Mouse (Mus musculus): ENCODE results near the gene Ryr3. TPM values are rescaled to one million over a fixed set of nuclear protein-coding genes. Genes with fewer than 3 reads are reported as not detected.

Gene Ryr3
- polyA plus RNA-seq, 1 experiment from 2014 or later: 0.01 TPM

DNA sequence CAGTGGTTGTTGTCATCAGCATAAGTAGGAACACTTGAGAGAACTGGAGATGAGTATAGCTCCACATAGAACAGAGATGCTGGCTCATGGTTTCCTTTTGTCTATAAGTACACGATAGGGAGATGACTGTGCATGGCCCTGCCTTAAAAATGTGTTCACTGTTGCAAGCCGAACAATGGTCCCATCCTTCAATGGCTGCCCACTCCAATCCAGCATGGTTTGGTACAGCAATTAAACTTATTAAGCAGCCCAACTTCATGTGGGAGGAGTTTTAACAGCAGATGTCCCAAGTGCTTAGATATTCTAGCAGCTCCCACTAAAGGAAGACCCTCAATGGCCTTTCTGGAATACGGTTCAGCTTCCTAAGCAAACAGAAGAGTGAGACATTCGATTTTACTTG, 456.2 kb downstream of the Ryr3 start:
- H3K36me3 ChIP-seq: no peaks in the 10 kb centered on the region
- no peaks in the 10 kb centered on the region for H3K4me1 ChIP-seq
- WGBS (ENCODE audit: insufficient replicate concordance): 57% methylated on average over 4 of the region's 4 CpGs
- no peak overlapping the region for H3K27ac ChIP-seq
- no peak for ATAC-seq
- no peak overlapping the region for H3K9ac ChIP-seq
- no peak overlapping the region for H3K4me3 ChIP-seq
- H3K27me3 ChIP-seq (replicated peaks): no peaks in the 10 kb centered on the region
- H3K4me2 ChIP-seq: no peak overlapping the region
- no peaks in the 10 kb centered on the region for H3K9me3 ChIP-seq (replicated peaks)

DNA sequence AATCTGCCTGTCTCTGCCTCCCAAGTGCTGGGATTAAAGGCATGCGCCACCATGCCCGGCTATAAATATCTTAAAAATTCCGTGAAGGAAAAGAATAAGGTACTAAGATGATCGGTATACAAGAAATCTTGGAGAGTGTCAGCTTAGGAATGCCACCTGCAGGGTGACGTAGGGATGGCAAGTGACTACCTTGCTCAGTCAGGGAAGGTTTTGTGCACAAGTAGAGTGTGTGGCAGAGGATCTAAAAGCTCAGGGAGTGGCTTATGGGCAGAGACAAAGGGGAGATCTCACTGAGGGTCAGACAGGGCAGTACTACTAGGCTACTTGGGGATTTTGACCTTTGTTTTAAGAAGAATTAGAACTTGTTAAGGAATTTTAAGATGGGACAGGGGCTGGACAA, 457.2 kb downstream of the Ryr3 start:
- Histone ChIP-seq H3K4me2 (no peak overlapping the region), H3K36me3 (no peaks in the 10 kb centered on the region), H3K4me1 (no peaks in the 10 kb centered on the region), H3K4me3 (no peak overlapping the region), H3K27ac (no peak overlapping the region), H3K9ac (no peak overlapping the region), H3K27me3 (replicated peaks) (no peaks in the 10 kb centered on the region), H3K9me3 (replicated peaks) (no peaks in the 10 kb centered on the region)
- WGBS (ENCODE audit: insufficient replicate concordance): 62% methylated on average over 5 of the region's 5 CpGs
- no peak for ATAC-seq

DNA sequence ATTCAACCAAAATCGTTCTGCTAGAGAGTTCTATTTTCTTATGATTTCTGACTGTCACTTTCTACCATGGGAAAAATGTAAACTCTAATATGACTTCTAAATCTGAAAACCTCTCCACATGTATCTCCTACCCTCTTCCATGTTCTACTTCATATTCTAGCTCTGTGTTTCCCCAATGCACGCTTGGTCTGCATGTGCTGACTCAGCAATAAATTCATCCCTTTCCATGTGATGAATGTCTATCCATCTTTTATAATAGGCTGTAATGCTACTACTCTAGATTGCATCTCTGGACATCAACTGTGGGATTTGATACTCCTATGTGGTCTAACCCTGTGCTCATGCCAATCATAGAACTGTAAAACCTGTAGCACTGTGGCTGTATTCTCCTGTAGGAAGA, 458.2 kb downstream of the Ryr3 start:
- Histone ChIP-seq H3K4me3 (no peak overlapping the region), H3K27me3 (replicated peaks) (no peaks in the 10 kb centered on the region), H3K27ac (no peak overlapping the region), H3K36me3 (no peaks in the 10 kb centered on the region), H3K4me1 (no peaks in the 10 kb centered on the region), H3K4me2 (no peak overlapping the region), H3K9ac (no peak overlapping the region), H3K9me3 (replicated peaks) (no peaks in the 10 kb centered on the region)
- no peak for ATAC-seq
- WGBS (ENCODE audit: insufficient replicate concordance): 69% methylated on average over 2 of the region's 2 CpGs

DNA sequence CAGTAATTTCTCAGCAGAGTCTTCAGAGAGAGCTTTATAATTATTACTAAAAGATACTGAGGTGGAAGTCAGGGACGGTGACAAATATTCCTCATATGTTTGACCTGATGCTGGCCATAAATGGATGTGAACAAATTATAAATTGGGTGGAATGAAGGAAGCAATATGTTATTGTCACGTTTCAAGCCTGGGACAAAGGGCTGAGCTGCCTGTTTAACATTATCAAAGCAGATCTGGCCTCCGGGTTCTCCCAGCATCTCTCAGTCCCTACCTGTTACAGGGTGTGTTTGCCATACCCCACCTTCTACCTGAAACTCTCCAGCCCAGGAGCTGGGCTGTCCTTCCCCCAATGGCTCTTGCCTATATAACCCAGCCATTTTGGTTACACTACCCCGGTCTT, 463.6 kb downstream of the Ryr3 start:
- Histone ChIP-seq H3K9me3 (replicated peaks) (no peaks in the 10 kb centered on the region), H3K27ac (no peak overlapping the region), H3K4me3 (no peak overlapping the region), H3K4me1 (no peaks in the 10 kb centered on the region), H3K27me3 (replicated peaks) (no peaks in the 10 kb centered on the region), H3K36me3 (no peaks in the 10 kb centered on the region), H3K4me2 (no peak overlapping the region), H3K9ac (no peak overlapping the region)
- ATAC-seq: no peak
- 63% methylated on average over 4 of the region's 4 CpGs for WGBS (ENCODE audit: insufficient replicate concordance)

DNA sequence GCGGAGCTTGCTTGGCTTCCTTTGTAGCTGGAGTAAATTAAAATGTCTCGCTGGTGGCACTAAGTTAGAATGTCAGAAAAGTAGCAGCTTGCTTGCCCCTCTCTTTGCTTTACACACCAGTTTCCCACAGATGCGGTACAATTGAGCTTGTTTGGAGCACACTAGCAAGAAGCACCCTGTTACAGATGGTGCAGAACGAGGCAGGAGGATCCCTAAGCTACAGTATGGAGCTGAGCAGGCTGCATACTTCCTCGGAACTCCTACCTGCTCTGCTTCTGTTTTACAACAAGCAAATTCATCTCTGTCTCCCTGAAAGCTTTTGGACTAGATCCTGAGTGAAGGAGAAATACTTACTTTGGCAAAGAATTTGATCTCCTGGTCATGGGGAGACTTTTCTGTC, 465.5 kb downstream of the Ryr3 start:
- Histone ChIP-seq H3K27ac (no peak overlapping the region), H3K9ac (no peak overlapping the region), H3K9me3 (replicated peaks) (no peaks in the 10 kb centered on the region), H3K4me2 (no peak overlapping the region), H3K4me1 (no peaks in the 10 kb centered on the region), H3K4me3 (no peak overlapping the region), H3K36me3 (no peaks in the 10 kb centered on the region), H3K27me3 (replicated peaks) (no peaks in the 10 kb centered on the region)
- ATAC-seq: no peak
- 69% methylated on average over 5 of the region's 5 CpGs for WGBS (ENCODE audit: insufficient replicate concordance)

DNA sequence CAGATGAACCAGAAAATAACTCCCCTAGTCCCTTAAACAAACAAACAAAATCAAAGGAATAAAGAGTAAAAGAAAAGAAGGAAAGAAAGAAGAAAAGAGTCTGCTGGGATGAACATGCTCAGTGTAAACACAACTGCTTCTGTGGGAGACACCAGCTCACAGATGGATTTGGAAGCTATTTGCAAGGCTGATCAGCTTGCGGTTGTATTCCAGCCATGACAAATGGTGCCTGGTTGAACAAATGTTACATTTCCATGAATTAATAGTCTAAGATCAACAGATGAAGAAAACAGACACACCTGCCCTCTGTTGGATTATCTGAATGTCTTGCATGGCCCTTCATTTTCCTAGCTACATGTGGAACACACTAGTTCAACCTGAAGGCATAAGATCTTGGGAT, 468.4 kb downstream of the Ryr3 start:
- ATAC-seq: no peak
- WGBS (ENCODE audit: insufficient replicate concordance): 78% methylated on average over 1 of the region's 1 CpGs

DNA sequence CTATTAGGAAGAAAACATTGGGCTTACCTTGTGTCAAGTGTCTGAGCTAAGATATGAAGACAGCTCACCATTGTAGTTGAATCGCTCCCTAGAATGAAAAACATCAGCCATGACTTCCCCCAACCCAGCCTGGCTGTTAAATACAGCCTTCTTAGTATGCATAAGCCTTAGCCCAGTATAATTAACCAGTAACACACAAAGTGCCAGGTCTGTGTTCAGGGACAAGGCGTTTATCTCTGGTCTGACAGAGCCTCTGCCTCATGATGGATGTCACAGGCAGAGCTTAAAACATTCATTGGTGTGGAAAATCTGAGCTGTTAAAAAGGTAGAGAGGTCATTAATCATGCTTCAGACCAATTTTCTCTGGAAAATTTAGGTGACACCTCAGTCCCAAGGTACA, 484.0 kb downstream of the Ryr3 start:
- Histone ChIP-seq H3K27me3 (replicated peaks) (no peaks in the 10 kb centered on the region), H3K4me3 (no peak overlapping the region), H3K36me3 (no peaks in the 10 kb centered on the region), H3K9ac (no peak overlapping the region), H3K9me3 (replicated peaks) (no peaks in the 10 kb centered on the region), H3K4me2 (no peak overlapping the region), H3K27ac (no peak overlapping the region), H3K4me1 (no peaks in the 10 kb centered on the region)
- WGBS (ENCODE audit: insufficient replicate concordance): 63% methylated on average over 2 of the region's 2 CpGs
- no peak for ATAC-seq

More for the DNA sequence above, 468.4 kb downstream of the Ryr3 start:
- Histone ChIP-seq H3K9me3 (replicated peaks) (no peaks in the 10 kb centered on the region), H3K27me3 (replicated peaks) (no peaks in the 10 kb centered on the region), H3K27ac (no peak overlapping the region), H3K4me1 (no peaks in the 10 kb centered on the region), H3K4me3 (no peak overlapping the region), H3K9ac (no peak overlapping the region), H3K4me2 (no peak overlapping the region), H3K36me3 (no peaks in the 10 kb centered on the region)

DNA sequence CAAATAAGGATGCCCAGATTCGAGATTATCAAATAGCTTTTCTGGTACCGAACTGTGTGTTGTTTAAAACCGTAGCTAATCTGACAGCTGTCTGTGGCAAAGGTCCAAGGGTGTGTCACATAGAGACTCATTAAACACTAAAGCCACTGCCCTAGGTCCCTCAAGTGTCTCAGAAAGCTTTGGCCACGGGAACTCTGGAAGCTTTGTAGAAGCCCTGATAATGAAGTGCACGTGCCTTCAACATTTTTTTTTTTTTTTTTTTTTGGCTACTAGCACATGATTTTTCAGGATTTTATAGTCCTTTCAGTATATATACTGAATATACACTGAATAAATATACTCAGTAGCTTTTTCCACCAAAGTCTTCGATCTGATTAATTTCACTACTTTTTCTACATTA, 489.1 kb downstream of the Ryr3 start:
- whole genome bisulfite sequencing (ENCODE audit: insufficient replicate concordance): 52% methylated on average over 6 of the region's 6 CpGs
- no peaks in the 10 kb centered on the region for H3K9me3 ChIP-seq (replicated peaks)
- H3K4me2 ChIP-seq: no peak overlapping the region
- no peak overlapping the region for H3K27ac ChIP-seq
- H3K9ac ChIP-seq: no peak overlapping the region
- no peaks in the 10 kb centered on the region for H3K4me1 ChIP-seq
- no peak for ATAC-seq
- no peaks in the 10 kb centered on the region for H3K27me3 ChIP-seq (replicated peaks)
- no peak overlapping the region for H3K4me3 ChIP-seq
- no peaks in the 10 kb centered on the region for H3K36me3 ChIP-seq

DNA sequence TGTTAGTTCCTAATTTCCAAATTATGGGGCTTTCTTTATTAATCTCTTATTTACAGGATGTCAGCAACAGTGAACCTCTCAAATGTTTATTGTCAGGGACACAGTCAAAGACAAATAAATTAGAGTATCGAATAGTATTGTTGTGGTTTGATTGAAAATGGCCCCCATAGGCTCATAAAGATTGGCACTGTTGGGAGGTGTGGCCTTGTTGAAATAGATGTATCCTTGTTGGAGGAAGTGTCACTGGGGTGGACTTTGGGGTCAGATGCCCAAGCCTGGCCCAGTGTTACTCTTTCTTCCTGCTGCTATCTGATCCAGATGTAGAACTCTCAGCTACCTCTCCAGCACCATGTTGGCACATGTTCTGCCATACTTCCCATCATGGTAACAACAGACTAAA, 495.7 kb downstream of the Ryr3 start:
- 64% methylated on average over 1 of the region's 1 CpGs for WGBS (ENCODE audit: insufficient replicate concordance)

DNA sequence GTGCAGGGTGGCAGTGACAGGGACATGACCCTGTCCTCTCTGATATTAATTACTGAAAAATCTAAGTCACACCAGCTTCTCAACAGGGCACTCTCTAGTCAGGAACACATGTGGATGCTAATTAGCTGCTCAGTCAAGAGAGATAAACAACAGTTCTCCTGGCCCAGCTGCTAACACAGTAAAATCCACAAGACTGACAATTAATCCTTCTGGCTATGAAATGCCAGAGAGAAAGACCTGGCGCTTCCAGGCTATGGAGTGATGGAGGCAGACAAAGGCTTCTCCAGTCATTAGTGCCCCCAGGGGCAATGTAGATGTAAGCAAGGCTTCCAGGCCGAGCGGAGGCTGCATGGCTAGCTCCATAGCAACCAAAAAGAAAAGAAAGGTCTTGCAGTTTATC, 496.2 kb downstream of the Ryr3 start:
- WGBS (ENCODE audit: insufficient replicate concordance): 62% methylated on average over 3 of the region's 3 CpGs
- H3K27ac ChIP-seq: no peak overlapping the region
- no peaks in the 10 kb centered on the region for H3K27me3 ChIP-seq (replicated peaks)
- no peak overlapping the region for H3K4me2 ChIP-seq
- no peak overlapping the region for H3K4me3 ChIP-seq
- no peak for ATAC-seq
- H3K36me3 ChIP-seq: no peaks in the 10 kb centered on the region
- H3K4me1 ChIP-seq: no peaks in the 10 kb centered on the region
- no peak overlapping the region for H3K9ac ChIP-seq
- no peaks in the 10 kb centered on the region for H3K9me3 ChIP-seq (replicated peaks)

More for the DNA sequence above, 495.7 kb downstream of the Ryr3 start:
- H3K36me3 ChIP-seq: no peaks in the 10 kb centered on the region
- H3K4me3 ChIP-seq: no peak overlapping the region
- no peaks in the 10 kb centered on the region for H3K27me3 ChIP-seq (replicated peaks)
- no peak overlapping the region for H3K27ac ChIP-seq
- no peaks in the 10 kb centered on the region for H3K4me1 ChIP-seq
- H3K9me3 ChIP-seq (replicated peaks): no peaks in the 10 kb centered on the region
- no peak for ATAC-seq
- no peak overlapping the region for H3K9ac ChIP-seq
- no peak overlapping the region for H3K4me2 ChIP-seq

DNA sequence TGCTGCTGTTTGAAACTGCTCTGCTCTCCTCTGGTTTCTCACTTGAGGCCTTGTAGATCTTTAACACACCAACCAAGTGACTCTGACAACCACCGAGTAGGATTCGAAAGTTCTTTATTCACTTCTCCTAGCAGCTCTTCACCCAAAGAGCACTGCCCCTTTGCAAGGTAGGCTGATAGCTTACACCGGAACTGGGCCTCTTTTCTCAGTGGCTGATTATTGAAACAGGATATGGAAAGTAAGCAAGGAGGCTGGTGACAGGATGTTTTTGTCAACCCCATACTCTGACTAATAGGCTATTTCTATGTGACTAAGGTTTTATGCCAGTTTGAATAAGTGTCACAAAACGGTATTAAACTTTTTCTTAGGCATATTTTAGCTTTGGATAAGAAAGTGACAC, 502.2 kb downstream of the Ryr3 start:
- no peak overlapping the region for H3K4me3 ChIP-seq
- H3K27ac ChIP-seq: no peak overlapping the region
- H3K36me3 ChIP-seq: no peaks in the 10 kb centered on the region
- H3K4me1 ChIP-seq: no peaks in the 10 kb centered on the region
- ATAC-seq: no peak
- no peak overlapping the region for H3K4me2 ChIP-seq
- H3K9me3 ChIP-seq (replicated peaks): no peaks in the 10 kb centered on the region
- WGBS (ENCODE audit: insufficient replicate concordance): 28% methylated on average over 4 of the region's 4 CpGs
- no peak overlapping the region for H3K9ac ChIP-seq
- H3K27me3 ChIP-seq (replicated peaks): no peaks in the 10 kb centered on the region

DNA sequence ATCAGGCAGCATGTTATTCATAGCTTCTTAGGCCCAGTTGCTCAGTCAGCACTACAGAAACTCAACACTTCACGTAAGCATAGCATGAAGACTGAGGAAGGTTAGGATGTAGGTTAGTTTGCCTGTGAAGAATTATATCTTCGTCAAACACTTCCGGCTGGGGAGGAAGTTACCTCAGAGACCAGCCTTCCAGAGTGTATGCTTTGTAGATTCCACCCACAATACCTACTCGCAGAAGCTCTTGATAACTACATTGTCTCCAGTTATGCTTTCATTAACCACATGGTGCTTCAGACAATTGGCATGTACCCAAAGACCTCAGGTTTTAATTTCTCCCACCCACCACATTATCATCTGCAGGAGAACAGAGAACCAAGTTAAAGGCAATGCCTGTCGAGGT, 535.1 kb downstream of the Ryr3 start:
- no peaks in the 10 kb centered on the region for H3K9me3 ChIP-seq (replicated peaks)
- H3K4me2 ChIP-seq: no peak overlapping the region
- H3K27me3 ChIP-seq (replicated peaks): no peaks in the 10 kb centered on the region
- no peak overlapping the region for H3K9ac ChIP-seq
- WGBS (ENCODE audit: insufficient replicate concordance): 59% methylated on average over 5 of the region's 5 CpGs
- no peak for ATAC-seq
- no peak overlapping the region for H3K27ac ChIP-seq
- H3K4me1 ChIP-seq: no peaks in the 10 kb centered on the region
- no peak overlapping the region for H3K4me3 ChIP-seq
- H3K36me3 ChIP-seq: no peaks in the 10 kb centered on the region

DNA sequence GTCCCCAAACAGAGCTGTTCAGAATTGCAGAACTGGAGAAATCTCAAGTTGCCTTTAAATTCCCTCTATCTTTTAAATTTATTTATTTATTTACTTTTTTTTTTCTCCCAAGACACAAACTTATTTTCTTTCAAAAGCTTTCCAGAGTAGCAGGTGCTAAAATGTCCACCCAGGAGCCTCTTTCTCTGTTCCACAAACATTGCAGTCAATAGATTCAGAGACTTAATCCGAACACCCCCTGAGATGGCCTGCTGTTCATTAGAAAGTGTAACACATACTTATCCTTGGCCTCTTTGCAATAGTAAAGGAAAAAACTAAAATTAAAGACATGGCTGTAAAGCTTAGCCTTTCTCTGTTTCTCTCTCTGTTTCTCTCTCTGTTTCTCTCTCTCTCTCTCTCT, 539.6 kb downstream of the Ryr3 start:
- Histone ChIP-seq H3K27ac (no peak overlapping the region), H3K4me3 (no peak overlapping the region), H3K4me2 (no peak overlapping the region), H3K9ac (no peak overlapping the region), H3K27me3 (replicated peaks) (no peaks in the 10 kb centered on the region), H3K4me1 (no peaks in the 10 kb centered on the region), H3K9me3 (replicated peaks) (no peaks in the 10 kb centered on the region), H3K36me3 (no peaks in the 10 kb centered on the region)
- WGBS (ENCODE audit: insufficient replicate concordance): 76% methylated on average over 1 of the region's 1 CpGs
- ATAC-seq: no peak
